Mouse (Mus musculus): Measurements from ENCODE around the gene Tas2r122. TPM values are rescaled to one million over a fixed set of nuclear protein-coding genes. Genes with fewer than 3 reads are reported as not detected.
"Not testable (repeated sequence)": the region's sequence is repeated elsewhere in the genome, so short reads cannot be mapped to it uniquely, and the experiment has no call there.

The Tas2r122 gene
- polyA plus RNA-seq (2015; fragmentation: Nextera tagmentation; extraction: Ambion mirVana): not detected in 2 replicates

DNA sequence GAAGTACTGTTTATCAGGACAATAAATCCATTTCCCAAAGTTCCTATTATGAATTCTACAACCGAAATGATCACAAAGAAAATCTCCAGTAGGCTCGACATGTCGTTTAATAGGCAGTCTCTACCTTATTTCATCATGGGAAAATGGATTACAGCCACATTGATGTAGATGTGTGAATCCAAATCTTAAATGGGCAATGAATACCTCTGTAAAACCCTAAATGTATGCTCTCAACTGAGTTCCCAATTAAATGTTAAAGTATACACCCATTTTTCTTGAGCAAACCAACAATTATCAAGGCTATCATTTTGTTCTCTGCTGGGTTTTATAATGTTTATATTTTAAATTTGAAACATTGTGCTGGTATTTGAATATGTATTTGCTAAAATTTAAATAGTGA is at the start of gene Tas2r122:
Gene Tas2r122 (minus strand): TSS at position 101 of the 400 bp plus-strand sequence.
- Histone ChIP-seq H3K9me3 (ENCODE audit: low read length) (no peaks in the 10 kb centered on the region), H3K27me3 (ENCODE audit: insufficient read depth, low read length) (no peaks in the 10 kb centered on the region), H3K4me2 (ENCODE audit: low read depth, low read length) (no peak within 1 kb of the TSS), H3K9ac (replicated peaks) (no peak within 1 kb of the TSS), H3K4me3 (ENCODE audit: low read depth, low read length) (no peak within 1 kb of the TSS), H3K4me1 (ENCODE audit: insufficient read depth) (no peaks in the 10 kb centered on the region), H3K36me3 (replicated peaks; ENCODE audit: insufficient read depth, low read length) (no peaks in the 10 kb centered on the region), H3K27ac (ENCODE audit: low read depth) (no peak within 1 kb of the TSS)
- ATAC-seq (no peak), DNase-seq (no peak)
- TF ChIP-seq EP300 (IDR thresholded peaks at IDR 0.05; ENCODE audit: low read depth) (no peak), CTCF (IDR thresholded peaks at IDR 0.05; ENCODE audit: low read depth) (no peak)
- 70% methylated on average over 3 of the region's 3 CpGs for WGBS (ENCODE audit: insufficient replicate concordance)

DNA sequence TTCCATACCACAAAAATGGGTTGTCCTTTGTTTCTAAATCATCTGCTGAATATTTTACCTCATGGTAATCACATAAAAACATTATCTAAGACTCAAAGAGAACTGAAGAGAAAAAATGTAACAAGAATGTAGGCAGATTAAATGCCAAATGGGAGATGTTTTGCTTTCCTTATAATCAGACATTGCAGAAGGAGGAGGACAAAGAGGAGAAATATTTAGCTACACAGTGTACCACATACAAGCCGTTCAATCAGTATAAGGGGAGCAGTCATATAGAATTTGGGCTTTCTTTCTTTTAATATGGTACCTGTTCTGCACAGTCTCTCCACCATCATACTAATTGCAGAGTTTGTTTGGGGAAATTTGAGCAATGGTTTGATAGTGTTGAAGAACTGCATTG is 42.7 kb upstream of the Tas2r122 start, which contains the start of gene Tas2r124:
Gene Tas2r124 (plus strand): TSS at position 301 of the 400 bp plus-strand sequence.
- Histone ChIP-seq H3K27me3 (ENCODE audit: insufficient read depth, low read length) (no peaks in the 10 kb centered on the region), H3K9me3 (ENCODE audit: low read length) (no peaks in the 10 kb centered on the region), H3K9ac (replicated peaks) (no peak within 1 kb of the TSS), H3K4me2 (ENCODE audit: low read depth, low read length) (no peak within 1 kb of the TSS), H3K4me1 (ENCODE audit: insufficient read depth) (no peaks in the 10 kb centered on the region), H3K4me3 (ENCODE audit: low read depth, low read length) (no peak within 1 kb of the TSS), H3K27ac (ENCODE audit: low read depth) (no peak within 1 kb of the TSS), H3K36me3 (replicated peaks; ENCODE audit: insufficient read depth, low read length) (no peaks in the 10 kb centered on the region)
- ATAC-seq: no peak
- 67% methylated on average over 1 of the region's 1 CpGs for WGBS (ENCODE audit: insufficient replicate concordance)
- DNase-seq: no peak
- no peak for TF ChIP-seq EP300 (IDR thresholded peaks at IDR 0.05; ENCODE audit: low read depth)
- TF ChIP-seq CTCF (IDR thresholded peaks at IDR 0.05; ENCODE audit: low read depth): no peak

DNA sequence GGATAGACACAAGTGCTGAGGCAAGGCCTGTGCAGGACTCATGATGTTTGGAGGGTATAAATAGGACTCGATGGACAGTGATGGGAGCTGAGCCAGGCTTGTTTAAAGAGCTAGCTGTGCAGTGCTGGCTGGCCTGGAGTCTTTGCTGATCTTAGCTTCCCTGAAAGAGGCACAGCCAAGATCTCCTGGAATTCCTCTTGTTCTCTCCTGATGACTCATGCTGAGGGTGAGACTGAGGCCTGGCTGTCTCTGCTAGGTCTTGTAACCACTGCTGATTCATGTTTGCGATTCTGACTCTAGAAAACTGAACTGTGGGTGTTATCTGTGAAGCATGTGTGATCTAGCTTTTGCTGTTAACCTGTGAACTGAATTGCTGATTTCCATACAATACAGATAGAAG is 38.5 kb upstream of the Tas2r122 start:
- Histone ChIP-seq H3K4me1 (ENCODE audit: insufficient read depth) (no peaks in the 10 kb centered on the region), H3K27me3 (ENCODE audit: insufficient read depth, low read length) (no peaks in the 10 kb centered on the region), H3K4me3 (ENCODE audit: low read depth, low read length) (no peak overlapping the region), H3K36me3 (replicated peaks; ENCODE audit: insufficient read depth, low read length) (no peaks in the 10 kb centered on the region), H3K27ac (ENCODE audit: low read depth) (no peak overlapping the region), H3K9me3 (ENCODE audit: low read length) (no peaks in the 10 kb centered on the region), H3K9ac (replicated peaks) (no peak overlapping the region), H3K4me2 (ENCODE audit: low read depth, low read length) (no peak overlapping the region)
- ATAC-seq: no peak
- TF ChIP-seq CTCF (IDR thresholded peaks at IDR 0.05; ENCODE audit: low read depth): no peak
- TF ChIP-seq EP300 (IDR thresholded peaks at IDR 0.05; ENCODE audit: low read depth): no peak
- DNase-seq: no peak
- WGBS (ENCODE audit: insufficient replicate concordance): 65% methylated on average over 2 of the region's 2 CpGs

DNA sequence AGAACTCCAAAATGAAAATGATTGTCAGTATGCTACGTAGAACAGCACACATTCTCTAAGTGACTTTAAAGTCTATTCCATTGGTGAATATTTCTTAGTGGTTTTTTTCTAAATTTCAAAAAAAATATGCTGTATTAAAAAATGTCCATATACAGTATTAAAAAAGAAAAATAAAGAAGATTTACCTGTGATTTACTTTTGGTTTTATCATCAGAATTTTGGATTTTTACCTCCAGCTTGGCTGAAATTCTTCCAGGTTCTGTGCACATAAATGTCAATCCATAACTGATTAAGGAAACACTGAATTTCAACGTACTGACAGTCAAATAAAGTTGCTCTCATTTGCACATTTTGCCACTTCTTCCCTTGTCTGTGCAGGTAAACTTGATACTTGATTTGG is 26.2 kb upstream of the Tas2r122 start, which contains the start of gene Tas2r115:
Gene Tas2r115 (minus strand): TSS at position 101 of the 400 bp plus-strand sequence.
- no peaks in the 10 kb centered on the region for H3K9me3 ChIP-seq (ENCODE audit: low read length)
- 49% methylated on average over 2 of the region's 2 CpGs for WGBS (ENCODE audit: insufficient replicate concordance)
- no peak within 1 kb of the TSS for H3K4me3 ChIP-seq (ENCODE audit: low read depth, low read length)
- TF ChIP-seq CTCF (IDR thresholded peaks at IDR 0.05; ENCODE audit: low read depth) (no peak), EP300 (IDR thresholded peaks at IDR 0.05; ENCODE audit: low read depth) (no peak)
- no peaks in the 10 kb centered on the region for H3K27me3 ChIP-seq (ENCODE audit: insufficient read depth, low read length)
- no peaks in the 10 kb centered on the region for H3K4me1 ChIP-seq (ENCODE audit: insufficient read depth)
- ATAC-seq: no peak
- H3K36me3 ChIP-seq (replicated peaks; ENCODE audit: insufficient read depth, low read length): no peaks in the 10 kb centered on the region
- no peak within 1 kb of the TSS for H3K4me2 ChIP-seq (ENCODE audit: low read depth, low read length)
- no peak for DNase-seq
- H3K9ac ChIP-seq (replicated peaks): no peak within 1 kb of the TSS
- no peak within 1 kb of the TSS for H3K27ac ChIP-seq (ENCODE audit: low read depth)

DNA sequence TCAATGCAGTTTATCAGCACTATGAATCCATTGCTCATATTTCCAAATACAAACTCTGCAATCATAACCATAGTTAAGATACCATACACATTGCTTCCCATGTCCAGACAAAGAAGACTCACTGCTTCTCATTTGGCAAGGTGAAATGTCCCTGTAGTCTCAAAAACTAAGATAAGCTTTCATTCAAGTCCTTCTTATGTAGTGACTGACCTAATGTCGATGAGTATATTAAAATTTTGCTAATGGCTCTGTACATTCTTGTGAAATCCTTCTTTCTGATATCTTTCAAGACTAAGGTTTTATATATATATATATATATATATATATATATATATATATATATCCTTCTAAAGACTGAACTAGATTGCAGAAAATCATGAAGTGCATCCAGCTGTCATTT is 10.8 kb downstream of the Tas2r122 start, which contains the start of gene Tas2r121:
Gene Tas2r121 (minus strand): TSS at position 101 of the 400 bp plus-strand sequence.
- Histone ChIP-seq H3K4me2 (ENCODE audit: low read depth, low read length) (no peak within 1 kb of the TSS), H3K4me3 (ENCODE audit: low read depth, low read length) (no peak within 1 kb of the TSS), H3K36me3 (replicated peaks; ENCODE audit: insufficient read depth, low read length) (no peaks in the 10 kb centered on the region), H3K27me3 (ENCODE audit: insufficient read depth, low read length) (no peaks in the 10 kb centered on the region), H3K9ac (replicated peaks) (no peak within 1 kb of the TSS), H3K27ac (ENCODE audit: low read depth) (no peak within 1 kb of the TSS), H3K9me3 (ENCODE audit: low read length) (no peaks in the 10 kb centered on the region), H3K4me1 (ENCODE audit: insufficient read depth) (no peaks in the 10 kb centered on the region)
- ATAC-seq: no peak
- no peak for DNase-seq
- WGBS (ENCODE audit: insufficient replicate concordance): 64% methylated on average over 1 of the region's 1 CpGs
- TF ChIP-seq CTCF (IDR thresholded peaks at IDR 0.05; ENCODE audit: low read depth) (no peak), EP300 (IDR thresholded peaks at IDR 0.05; ENCODE audit: low read depth) (no peak)

DNA sequence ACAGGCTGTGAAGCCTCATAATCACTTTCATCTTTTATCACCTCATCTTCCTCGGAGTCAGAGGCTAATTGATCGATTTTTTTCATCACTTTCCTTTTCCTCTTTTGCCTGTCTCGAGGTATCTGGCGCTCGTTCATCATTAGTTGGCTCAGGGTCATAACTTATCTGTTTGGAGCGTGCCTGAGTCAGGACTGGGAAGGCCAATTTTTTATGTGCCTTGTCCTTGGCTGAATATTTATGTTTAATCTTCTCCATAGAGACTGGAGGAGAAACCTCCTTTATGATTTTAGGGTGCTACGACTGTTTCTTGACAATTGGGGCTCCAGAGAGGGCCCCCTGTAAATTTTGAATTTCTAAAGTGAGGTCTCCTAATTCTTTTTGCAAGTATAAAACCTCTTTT is 20.1 kb downstream of the Tas2r122 start:
- not testable (repeated sequence) for H3K4me3 ChIP-seq (ENCODE audit: low read depth, low read length); H3K9ac ChIP-seq (replicated peaks); ATAC-seq; H3K27ac ChIP-seq (ENCODE audit: low read depth); H3K36me3 ChIP-seq (replicated peaks; ENCODE audit: insufficient read depth, low read length); DNase-seq; H3K27me3 ChIP-seq (ENCODE audit: insufficient read depth, low read length); H3K4me1 ChIP-seq (ENCODE audit: insufficient read depth); H3K9me3 ChIP-seq (ENCODE audit: low read length); H3K4me2 ChIP-seq (ENCODE audit: low read depth, low read length)
- WGBS (ENCODE audit: insufficient replicate concordance): 74% methylated on average over 7 of the region's 7 CpGs

Other genes starting within 250 kb of the Tas2r122 start
- gene Prh1, start 142.1 kb downstream of the Tas2r122 start, polyA plus RNA-seq (2015; fragmentation: Nextera tagmentation; extraction: Ambion mirVana): not detected in 2 replicates
- not detected in 2 replicates for gene Prp2, start 116.0 kb downstream of the Tas2r122 start, polyA plus RNA-seq (2015; fragmentation: Nextera tagmentation; extraction: Ambion mirVana)
- not detected in 2 replicates for gene A630073D07Rik, start 60.4 kb downstream of the Tas2r122 start, polyA plus RNA-seq (2015; fragmentation: Nextera tagmentation; extraction: Ambion mirVana)
- not detected in 2 replicates for gene Tas2r120, start 55.0 kb downstream of the Tas2r122 start, polyA plus RNA-seq (2015; fragmentation: Nextera tagmentation; extraction: Ambion mirVana)
- gene Tas2r121, start 10.9 kb downstream of the Tas2r122 start, polyA plus RNA-seq (2015; fragmentation: Nextera tagmentation; extraction: Ambion mirVana): not detected in 2 replicates
- gene Tas2r115, start 26.1 kb upstream of the Tas2r122 start, polyA plus RNA-seq (2015; fragmentation: Nextera tagmentation; extraction: Ambion mirVana): not detected in 2 replicates
- gene Tas2r124, start 42.8 kb upstream of the Tas2r122 start, polyA plus RNA-seq (2015; fragmentation: Nextera tagmentation; extraction: Ambion mirVana): not detected in 2 replicates
- not detected in 2 replicates for gene Tas2r102, start 50.2 kb upstream of the Tas2r122 start, polyA plus RNA-seq (2015; fragmentation: Nextera tagmentation; extraction: Ambion mirVana)
- not detected in 2 replicates for gene Tas2r136, start 66.2 kb upstream of the Tas2r122 start, polyA plus RNA-seq (2015; fragmentation: Nextera tagmentation; extraction: Ambion mirVana)
- gene Tas2r117, start 90.9 kb upstream of the Tas2r122 start, polyA plus RNA-seq (2015; fragmentation: Nextera tagmentation; extraction: Ambion mirVana): not detected in 2 replicates
- not detected in 2 replicates for gene Tas2r123, start 135.2 kb upstream of the Tas2r122 start, polyA plus RNA-seq (2015; fragmentation: Nextera tagmentation; extraction: Ambion mirVana)
- not detected in 2 replicates for gene Tas2r116, start 143.5 kb upstream of the Tas2r122 start, polyA plus RNA-seq (2015; fragmentation: Nextera tagmentation; extraction: Ambion mirVana)
- gene Tas2r110, start 156.1 kb upstream of the Tas2r122 start, polyA plus RNA-seq (2015; fragmentation: Nextera tagmentation; extraction: Ambion mirVana): not detected in 2 replicates
- not detected in 2 replicates for gene Tas2r113, start 181.1 kb upstream of the Tas2r122 start, polyA plus RNA-seq (2015; fragmentation: Nextera tagmentation; extraction: Ambion mirVana)
- not detected in 2 replicates for gene Tas2r125, start 197.7 kb upstream of the Tas2r122 start, polyA plus RNA-seq (2015; fragmentation: Nextera tagmentation; extraction: Ambion mirVana)
- gene Tas2r129, start 239.2 kb upstream of the Tas2r122 start, polyA plus RNA-seq (2015; fragmentation: Nextera tagmentation; extraction: Ambion mirVana): not detected in 2 replicates
- not detected in 2 replicates for gene Tas2r131, start 246.0 kb upstream of the Tas2r122 start, polyA plus RNA-seq (2015; fragmentation: Nextera tagmentation; extraction: Ambion mirVana)